Mouse (Mus musculus) right cerebral cortex, postnatal 10 days (tissue): ENCODE measurements around the gene Adamts17.

Experiments
- DNase-seq, 2 experiments: peaks; one replicate each; pipeline ENCODE4 v3.0.0; 2021; ENCODE audit warnings: low spot score in 2 of 2

Adamts17 gene

DNA sequence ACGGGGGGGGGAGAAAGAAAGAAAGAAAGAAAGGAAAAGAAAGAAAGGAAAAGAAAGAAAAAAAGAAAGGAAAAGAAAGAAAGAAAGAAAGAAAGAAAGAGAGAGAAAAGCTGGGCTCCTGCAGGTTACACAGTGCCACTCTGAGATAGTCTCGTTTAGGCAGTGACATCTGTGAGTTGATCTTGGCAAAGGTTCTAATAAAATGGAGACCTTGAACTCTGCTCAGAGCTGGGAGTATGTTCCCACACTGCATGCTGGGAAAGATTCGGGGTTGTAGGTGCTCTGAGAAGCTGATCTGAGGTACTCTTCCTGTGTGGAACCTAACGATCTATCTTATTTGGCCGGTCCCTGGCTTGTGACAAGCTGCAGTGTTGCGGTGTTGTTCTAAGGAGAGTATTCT is 7.0 kb downstream of the Adamts17 start:
- no peak for DNase-seq

- no peak for DNase-seq
Measured at GRCm38 (mm10) chr7:66847299-66847698, 7.8 kb downstream of the Adamts17 start.

DNA sequence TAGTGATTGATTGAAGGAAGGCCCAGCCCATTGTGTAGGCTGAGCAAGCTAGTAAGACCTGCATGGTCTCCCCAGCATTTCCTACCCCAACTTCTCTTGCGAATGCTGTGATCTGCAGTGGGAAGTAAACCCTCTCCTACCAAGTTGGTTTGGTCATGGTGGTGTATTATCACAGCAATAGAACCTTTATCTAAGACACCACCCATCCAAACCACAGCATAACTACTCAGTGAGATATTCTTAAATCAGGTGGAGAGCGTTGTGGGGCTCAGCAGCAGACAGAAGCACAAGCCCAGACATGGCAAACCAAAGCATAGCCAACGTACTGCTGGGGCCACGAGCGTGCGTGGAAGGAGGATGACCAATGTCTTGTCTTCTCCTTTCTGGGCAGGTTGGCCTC is 9.8 kb downstream of the Adamts17 start:
- no peak for DNase-seq

DNA sequence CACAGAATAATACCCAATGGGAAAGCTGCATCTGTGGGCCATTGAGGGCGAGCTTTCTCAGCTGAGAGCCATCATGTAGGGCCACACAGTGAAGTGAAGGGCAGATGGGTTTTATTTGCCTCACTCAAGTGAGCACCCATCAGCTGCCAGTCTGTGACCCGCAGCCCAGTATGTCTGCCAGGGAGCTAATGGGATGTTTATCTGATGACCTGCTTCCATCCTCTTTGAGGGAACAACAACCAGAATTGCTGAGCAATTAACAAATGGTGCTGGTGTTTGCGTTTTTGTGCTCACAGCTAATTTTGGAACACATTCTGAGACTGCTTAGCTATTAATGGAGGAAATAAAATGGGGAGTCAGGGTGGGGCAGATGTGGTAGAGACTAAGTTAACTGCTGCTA is 12.6 kb downstream of the Adamts17 start:
- no peak for DNase-seq

DNA sequence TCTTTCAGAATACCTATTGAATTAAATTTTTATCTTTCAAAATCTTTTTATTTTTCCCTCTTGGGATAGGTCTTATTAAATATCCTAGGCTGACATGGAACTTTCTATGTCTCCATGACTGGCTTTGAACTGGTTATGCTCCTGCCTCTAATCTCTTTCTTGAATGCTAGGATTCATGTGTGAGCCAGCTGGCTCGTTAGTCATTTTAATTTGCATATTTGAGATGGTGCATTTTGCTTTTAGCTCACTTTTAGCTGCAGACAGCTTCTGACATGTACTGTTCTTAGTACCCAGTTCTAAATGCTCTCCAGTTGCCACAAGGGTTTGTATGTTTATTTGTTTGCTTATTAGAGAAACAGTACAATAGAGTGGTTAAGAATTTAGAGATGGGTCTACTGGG is 18.1 kb downstream of the Adamts17 start:
- DNase-seq: no peak

DNA sequence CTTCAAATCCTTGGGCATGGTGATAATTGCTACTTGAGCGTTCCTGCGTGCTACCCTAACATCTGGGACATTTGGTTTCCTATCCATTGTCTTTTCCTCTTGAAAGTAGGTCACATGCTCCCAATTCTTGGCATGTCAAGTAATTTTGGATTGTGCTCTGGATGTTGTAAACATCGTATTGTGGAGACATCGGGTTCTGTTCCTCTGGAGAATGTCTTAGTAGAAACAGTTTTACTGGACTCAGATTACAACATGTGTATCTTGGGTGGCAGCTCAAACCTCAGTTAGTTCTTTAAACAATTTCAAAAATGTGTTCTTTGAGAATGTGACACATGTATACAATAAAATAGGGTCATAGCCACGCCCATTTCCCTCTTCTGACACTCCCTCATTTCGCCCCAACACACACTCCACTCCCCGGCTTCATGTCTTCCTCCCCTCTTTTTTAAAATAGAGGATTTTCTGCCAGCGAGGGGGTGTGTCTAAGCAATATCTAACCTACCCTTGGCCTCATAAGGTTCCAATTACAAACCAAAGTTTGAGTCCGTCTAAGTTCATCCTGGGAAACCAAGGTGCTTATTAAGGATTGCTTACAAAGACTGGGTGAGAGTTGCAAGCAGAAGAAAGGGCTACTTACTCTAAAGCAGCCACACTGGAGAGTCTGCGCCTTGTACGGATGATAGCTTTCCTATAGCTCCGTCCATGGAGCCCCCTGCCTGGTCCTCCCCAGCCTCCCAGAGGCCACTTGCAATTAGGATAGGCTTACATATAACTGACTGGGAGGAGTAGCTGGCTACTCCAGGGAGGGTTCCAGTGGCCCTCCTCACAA is 18.9 kb downstream of the Adamts17 start:
- DNase-seq: no peak

DNA sequence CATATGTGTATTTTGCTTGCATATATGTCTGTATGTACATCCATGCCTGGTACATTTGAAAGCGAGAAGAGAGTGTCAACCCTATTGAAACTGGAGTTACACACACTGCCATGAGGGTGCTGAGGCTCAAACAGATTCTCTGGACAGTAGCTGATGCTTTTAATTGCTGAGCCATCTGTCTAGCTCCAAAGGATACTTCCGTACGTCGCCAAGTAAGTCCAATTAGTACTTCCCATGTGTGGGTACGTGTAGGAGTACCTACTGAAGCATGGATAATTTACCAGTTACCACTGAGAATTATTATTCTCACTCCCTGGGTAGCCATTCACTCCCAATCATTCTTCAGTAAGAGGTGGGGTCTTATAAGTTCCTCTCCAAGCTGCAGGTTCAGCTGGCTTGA is 19.7 kb downstream of the Adamts17 start:
- no peak for DNase-seq

- no peak for DNase-seq
Measured at GRCm38 (mm10) chr7:66866944-66867718, 27.6 kb downstream of the Adamts17 start.

DNA sequence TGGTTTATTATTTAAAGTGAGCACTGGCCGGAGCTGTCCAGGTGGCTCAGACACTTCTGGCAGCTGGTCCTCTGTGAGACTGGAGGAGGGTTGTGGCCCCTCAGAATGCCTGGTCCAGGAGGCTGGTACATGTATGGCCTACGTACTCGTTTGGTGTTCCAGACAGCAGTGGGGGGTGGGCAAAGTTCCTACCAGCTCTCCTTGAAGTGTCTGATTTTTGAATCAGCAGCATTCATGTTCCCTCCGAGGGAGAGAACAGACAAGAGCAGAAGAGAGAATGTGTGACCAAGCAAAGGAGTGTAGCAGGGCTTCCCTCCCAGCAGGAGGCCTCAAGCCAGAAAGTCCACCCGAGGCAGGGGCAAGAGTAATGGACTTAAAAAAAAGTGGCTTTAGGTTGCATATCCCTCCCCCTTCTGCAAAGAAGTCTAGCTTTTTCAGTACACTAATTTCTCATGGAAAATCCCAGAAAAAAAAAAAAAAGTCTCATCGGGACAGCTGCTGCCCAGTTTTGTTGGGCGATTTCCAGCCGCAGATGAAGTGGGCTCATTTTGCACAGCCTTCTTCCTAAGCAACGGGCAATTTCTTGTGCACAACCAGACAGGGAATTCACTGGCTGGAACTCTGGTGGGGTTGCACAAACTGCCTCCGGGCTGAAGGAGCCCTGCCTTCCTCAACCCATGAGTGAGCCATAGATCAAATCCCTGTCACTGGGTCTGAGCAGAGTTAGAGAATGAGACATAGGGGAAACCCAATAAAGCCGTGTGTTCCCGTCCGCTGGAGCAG is 28.4 kb downstream of the Adamts17 start:
- peak; percentile 86 for DNase-seq

DNA sequence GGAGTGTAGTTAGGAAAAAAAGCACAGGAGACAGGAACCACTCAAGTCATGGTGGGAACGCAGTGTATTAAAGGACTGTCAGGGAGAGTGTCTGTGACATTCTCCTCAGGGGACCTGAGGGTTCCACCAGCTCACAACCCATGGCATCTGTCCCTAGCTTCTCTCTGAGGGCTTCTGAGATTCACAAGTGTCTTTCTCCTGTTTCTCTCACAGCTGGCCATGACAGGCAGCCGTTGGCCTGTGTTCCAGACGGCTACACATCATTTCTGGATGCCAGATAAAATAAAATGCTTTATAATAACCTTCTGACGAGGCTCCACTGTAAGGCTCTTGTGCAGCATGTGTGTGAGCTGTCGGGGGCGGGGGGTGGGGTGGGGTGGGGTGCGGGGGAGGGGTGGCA is 32.0 kb downstream of the Adamts17 start:
- no peak for DNase-seq

GRCm38 (mm10) chr7:66871940-66872511 is 32.5 kb downstream of the Adamts17 start:
- DNase-seq: no peak

GRCm38 (mm10) chr7:66873235-66873634 is 33.7 kb downstream of the Adamts17 start:
- no peak for DNase-seq

GRCm38 (mm10) chr7:66891431-66891830 is 51.9 kb downstream of the Adamts17 start:
- DNase-seq: no peak

DNA sequence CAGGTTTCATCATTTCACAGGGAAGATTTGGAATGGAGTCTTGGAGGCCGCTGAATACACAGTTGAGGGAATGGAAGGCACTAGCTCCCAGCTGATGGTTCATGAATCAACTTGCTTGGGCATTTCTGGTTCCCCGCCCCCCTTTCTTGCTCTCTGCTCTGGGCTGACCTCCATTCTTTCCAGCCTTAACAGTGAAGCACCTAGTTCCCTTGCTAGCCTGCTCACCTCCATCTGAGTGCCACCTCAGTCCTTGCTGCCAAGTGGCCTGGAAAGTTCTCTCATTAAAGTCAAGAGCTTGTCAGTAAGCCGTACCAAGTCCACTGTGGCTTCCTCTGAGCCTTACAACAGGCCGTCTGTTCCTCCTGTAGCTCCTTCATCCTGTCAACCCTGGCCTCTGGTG is 52.6 kb downstream of the Adamts17 start:
- no peak for DNase-seq

DNA sequence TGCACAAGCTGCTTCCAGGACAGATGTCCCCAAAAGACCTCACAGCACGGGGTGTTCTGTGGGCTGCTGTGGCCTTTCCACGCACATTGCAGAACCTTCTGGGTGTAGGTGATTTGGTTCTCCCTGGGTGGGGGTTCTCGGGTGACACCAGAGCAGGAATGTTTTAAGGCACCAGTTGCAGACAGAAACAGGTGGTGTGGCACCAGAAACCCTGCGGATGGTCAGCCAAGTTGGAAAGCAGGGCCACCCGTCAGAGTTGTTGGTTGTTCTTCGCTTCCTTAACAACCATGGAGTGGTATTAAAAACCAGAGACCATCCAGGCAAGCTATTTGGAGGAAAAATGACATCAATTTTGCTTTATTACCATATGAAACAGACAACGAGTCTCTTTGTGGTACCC is 62.8 kb downstream of the Adamts17 start:
- no peak for DNase-seq

DNA sequence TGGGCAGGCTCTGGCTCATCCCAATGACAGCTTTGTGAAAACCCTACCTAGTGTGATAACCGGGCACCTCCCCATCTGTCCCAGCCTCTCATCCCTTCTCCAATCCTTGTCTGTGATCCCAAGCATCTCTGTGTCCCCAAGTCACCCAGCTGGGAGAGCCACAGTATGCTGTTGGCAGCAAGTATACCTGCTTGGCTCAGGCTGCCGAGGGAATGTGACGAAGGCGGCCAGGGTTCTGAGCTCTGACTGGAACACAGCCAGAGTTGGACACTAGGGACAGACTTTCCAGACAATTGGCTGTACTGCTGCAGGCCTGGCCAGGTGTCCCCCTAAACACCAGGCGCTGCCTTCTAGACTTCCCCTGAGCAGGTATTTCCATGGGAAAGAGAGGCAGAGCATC is 63.5 kb downstream of the Adamts17 start:
- peak in 1 of 2 experiments; percentile 35 for DNase-seq

GRCm38 (mm10) chr7:66905941-66906340 is 66.4 kb downstream of the Adamts17 start:
- DNase-seq: no peak

GRCm38 (mm10) chr7:66912866-66913265 is 73.3 kb downstream of the Adamts17 start:
- peak in 1 of 2 experiments; percentile 40 for DNase-seq

GRCm38 (mm10) chr7:66923595-66923994 is 84.1 kb downstream of the Adamts17 start:
- no peak for DNase-seq

DNA sequence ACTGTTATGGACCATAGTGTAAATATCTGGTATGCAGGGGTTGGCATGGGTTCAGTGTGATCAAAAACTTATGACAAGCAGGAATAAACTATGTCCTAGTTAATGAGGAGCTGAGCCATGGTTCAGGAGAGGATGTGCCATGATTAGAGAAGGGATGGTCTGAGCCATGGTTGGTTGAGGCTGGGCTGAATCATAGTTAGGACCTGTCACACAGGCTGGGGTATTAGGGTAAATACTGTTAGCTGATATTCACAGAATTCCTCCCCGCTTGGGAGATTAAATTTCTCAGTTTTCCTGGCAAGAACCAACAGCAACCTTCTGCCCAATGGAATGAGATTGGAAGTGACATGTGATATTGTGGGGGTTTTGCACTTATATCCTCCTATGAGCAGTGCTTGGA is 84.6 kb downstream of the Adamts17 start:
- DNase-seq: no peak

- no peak for DNase-seq
Measured at GRCm38 (mm10) chr7:66929263-66929662, 89.7 kb downstream of the Adamts17 start.

- no peak for DNase-seq
Measured at GRCm38 (mm10) chr7:66931291-66931690, 91.8 kb downstream of the Adamts17 start.
